Mouse (Mus musculus): ENCODE results near the gene A730049H05Rik. TPM values are rescaled to one million over a fixed set of nuclear protein-coding genes. Genes with fewer than 3 reads are reported as not detected.

Gene A730049H05Rik
- polyA plus RNA-seq, 1 experiment from 2014 or later = 1.2 TPM

DNA sequence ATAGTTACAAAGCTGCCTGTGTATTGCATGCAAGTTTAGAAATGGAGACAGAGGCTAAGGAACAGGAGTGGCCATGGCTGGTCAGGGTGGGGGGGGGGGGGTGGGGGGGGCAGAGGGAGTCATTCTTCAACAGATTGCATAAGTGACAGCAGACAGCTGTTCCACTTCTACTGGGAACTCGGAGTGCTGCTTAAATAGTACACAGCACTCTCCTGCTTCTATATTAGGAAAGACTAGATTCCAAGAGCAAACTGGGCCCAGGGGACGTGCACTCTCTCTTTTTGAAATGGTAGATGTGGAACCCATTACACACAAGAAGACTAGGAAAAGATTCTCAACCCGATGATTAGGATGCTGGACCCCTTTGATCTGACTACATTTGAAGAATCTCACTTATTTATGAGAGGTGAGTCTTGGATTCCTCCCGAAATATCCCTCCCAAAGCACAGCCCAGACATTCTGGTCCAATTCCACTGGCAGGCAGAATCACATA lies 52.9 kb downstream of the A730049H05Rik start, which contains the start of gene Gm15737:
TSS of gene Gm15737 (plus strand) at position 269 of the 493 bp plus-strand sequence.
- Histone ChIP-seq H3K9me3 (ENCODE audit: control insufficient read depth, low read length) (no peaks in the 10 kb centered on the region), H3K36me3 (ENCODE audit: control insufficient read depth, insufficient read depth, low read length) (peaks cover 51% of the 10 kb centered on the region), H3K4me1 (ENCODE audit: control insufficient read depth, insufficient read depth, low read length) (peaks cover 16% of the 10 kb centered on the region), H3K9ac (ENCODE audit: low read depth, low read length) (0 out of 2 replicates have a peak within 1 kb of the TSS, but pooled peaks have one; percentile 18), H3K4me2 (replicated peaks; ENCODE audit: low read depth, low read length) (no peak within 1 kb of the TSS), H3K27me3 (ENCODE audit: control insufficient read depth, insufficient read depth, low read length) (no peaks in the 10 kb centered on the region), H3K4me3 (ENCODE audit: low read length) (no peak within 1 kb of the TSS), H3K27ac (ENCODE audit: low read depth, low read length) (peak within 1 kb of the TSS; percentile 64)
- WGBS = 45% methylated on average over 4 of the region's 4 CpGs
- peak; percentile 32 for ATAC-seq (ENCODE audit: low FRiP score, low TSS enrichment)

DNA sequence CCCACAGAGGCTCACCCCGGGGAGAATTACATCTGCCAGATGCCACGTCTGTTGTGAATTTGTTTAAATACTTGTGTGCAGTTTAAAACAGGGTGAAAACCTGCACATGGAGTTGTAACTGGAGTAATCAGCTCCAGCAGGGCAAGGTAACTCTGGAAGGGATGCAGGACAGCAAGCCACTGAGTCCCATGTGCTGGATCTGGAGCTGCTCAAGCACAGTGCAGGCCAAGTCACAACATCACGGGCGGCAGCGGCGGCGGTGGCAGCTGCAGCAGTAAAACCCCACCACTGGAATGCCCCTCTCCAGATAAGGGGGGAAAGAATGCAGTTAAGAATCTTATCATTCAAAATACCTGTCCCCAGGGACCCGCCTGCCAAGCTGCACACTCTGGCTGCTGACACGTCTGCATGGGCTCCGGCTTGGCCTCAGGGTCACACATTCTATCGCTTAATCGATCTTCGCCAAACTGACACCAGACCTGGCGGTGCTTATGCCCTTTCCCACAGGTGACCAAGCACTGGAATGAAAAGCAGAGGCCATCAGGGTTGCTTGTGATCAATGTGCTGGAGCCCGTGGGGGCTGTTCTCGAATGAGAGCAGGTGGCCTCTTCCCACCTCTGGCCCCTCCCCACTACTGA lies 53.4 kb downstream of the A730049H05Rik start:
- H3K9ac ChIP-seq (ENCODE audit: low read depth, low read length) = 0 out of 2 replicates have a peak overlapping the region, but pooled peaks have one; percentile 18
- H3K27ac ChIP-seq (ENCODE audit: low read depth, low read length) = peak overlapping the region; percentile 64
- peak; percentile 40; the same call in 1 of the 2 replicates for ATAC-seq (ENCODE audit: low FRiP score, low TSS enrichment)
- no peak overlapping the region for H3K4me2 ChIP-seq (replicated peaks; ENCODE audit: low read depth, low read length)
- peaks cover 48% of the 10 kb centered on the region for H3K36me3 ChIP-seq (ENCODE audit: control insufficient read depth, insufficient read depth, low read length)
- no peaks in the 10 kb centered on the region for H3K27me3 ChIP-seq (ENCODE audit: control insufficient read depth, insufficient read depth, low read length)
- H3K4me3 ChIP-seq (ENCODE audit: low read length) = no peak overlapping the region
- WGBS = 41% methylated on average over 16 of the region's 16 CpGs
- peaks cover 16% of the 10 kb centered on the region for H3K4me1 ChIP-seq (ENCODE audit: control insufficient read depth, insufficient read depth, low read length)
- no peaks in the 10 kb centered on the region for H3K9me3 ChIP-seq (ENCODE audit: control insufficient read depth, low read length)

DNA sequence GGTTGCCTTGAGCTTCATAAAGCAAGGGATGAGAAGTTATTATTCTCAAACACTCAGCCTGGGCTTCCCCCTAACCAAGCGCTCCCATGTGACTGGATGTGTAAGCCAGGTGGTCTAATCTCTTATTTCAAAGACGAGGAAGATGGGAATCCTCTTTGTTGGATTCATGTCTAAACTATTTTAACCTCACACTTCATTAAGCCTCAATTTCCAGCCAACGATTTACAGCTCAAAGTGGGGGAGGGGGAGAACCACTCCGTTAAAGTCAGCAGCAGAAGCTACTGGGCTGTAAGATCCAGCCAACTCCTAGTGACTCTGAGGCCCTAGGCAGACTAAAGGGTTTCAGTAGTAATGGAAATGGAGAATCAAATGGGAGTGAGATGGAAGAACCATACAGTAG lies 55.5 kb downstream of the A730049H05Rik start:
- H3K27me3 ChIP-seq (ENCODE audit: control insufficient read depth, insufficient read depth, low read length) = no peaks in the 10 kb centered on the region
- no peaks in the 10 kb centered on the region for H3K9me3 ChIP-seq (ENCODE audit: control insufficient read depth, low read length)
- no peak overlapping the region for H3K4me3 ChIP-seq (ENCODE audit: low read length)
- peaks cover 51% of the 10 kb centered on the region for H3K36me3 ChIP-seq (ENCODE audit: control insufficient read depth, insufficient read depth, low read length)
- H3K27ac ChIP-seq (ENCODE audit: low read depth, low read length) = peak overlapping the region; percentile 24; the same call in 1 of the 2 replicates
- peaks cover 16% of the 10 kb centered on the region for H3K4me1 ChIP-seq (ENCODE audit: control insufficient read depth, insufficient read depth, low read length)
- 38% methylated on average over 4 of the region's 4 CpGs for WGBS
- H3K4me2 ChIP-seq (replicated peaks; ENCODE audit: low read depth, low read length) = no peak overlapping the region
- no peak overlapping the region for H3K9ac ChIP-seq (ENCODE audit: low read depth, low read length)
- peak; percentile 32; the same call in 1 of the 2 replicates for ATAC-seq (ENCODE audit: low FRiP score, low TSS enrichment)

DNA sequence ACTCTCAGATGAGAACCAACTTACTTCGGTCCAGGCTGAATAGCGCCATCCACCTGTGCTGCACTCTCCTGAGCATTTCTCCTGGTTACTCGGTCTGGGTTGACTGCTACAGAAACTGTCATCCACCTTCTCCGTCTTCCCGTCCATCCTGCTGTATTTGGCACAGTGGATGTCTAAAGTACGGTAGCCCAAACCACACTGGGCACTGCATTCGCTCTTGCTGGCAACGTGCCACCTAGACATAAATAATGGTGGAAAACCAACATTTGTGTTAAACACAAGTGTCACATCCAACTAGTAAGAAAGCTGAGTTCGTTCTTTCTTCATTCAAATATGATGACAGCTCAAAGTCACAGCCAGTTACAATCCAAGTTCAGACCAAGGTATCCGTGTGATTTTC lies 56.5 kb downstream of the A730049H05Rik start:
- H3K4me1 ChIP-seq (ENCODE audit: control insufficient read depth, insufficient read depth, low read length) = peaks cover 16% of the 10 kb centered on the region
- 84% methylated on average over 10 of the region's 10 CpGs for WGBS
- no peak overlapping the region for H3K4me3 ChIP-seq (ENCODE audit: low read length)

DNA sequence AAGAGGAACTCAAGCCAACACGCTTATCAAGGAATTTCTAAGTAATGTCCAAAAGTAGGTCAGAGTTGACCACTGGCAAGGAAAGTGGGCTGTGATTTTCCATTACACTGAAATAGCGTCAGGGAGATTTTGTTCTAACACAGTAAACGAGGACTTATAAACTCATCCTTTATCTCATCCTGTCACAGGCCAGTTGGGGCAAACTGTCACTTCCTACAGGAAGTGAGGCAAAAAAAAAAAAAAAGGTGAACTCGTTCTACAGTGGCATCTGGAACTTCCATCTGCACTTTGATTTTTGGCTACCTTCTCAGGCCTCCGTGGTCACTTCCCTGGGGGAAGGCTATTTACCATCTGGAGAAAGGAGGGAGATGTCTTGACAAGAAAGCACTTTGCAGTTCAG lies 58.6 kb downstream of the A730049H05Rik start:
- Histone ChIP-seq H3K9ac (ENCODE audit: low read depth, low read length) (no peak overlapping the region), H3K9me3 (ENCODE audit: control insufficient read depth, low read length) (no peaks in the 10 kb centered on the region), H3K4me2 (replicated peaks; ENCODE audit: low read depth, low read length) (no peak overlapping the region), H3K4me1 (ENCODE audit: control insufficient read depth, insufficient read depth, low read length) (peaks cover 11% of the 10 kb centered on the region), H3K36me3 (ENCODE audit: control insufficient read depth, insufficient read depth, low read length) (peaks cover 64% of the 10 kb centered on the region), H3K27ac (ENCODE audit: low read depth, low read length) (no peak overlapping the region), H3K4me3 (ENCODE audit: low read length) (no peak overlapping the region), H3K27me3 (ENCODE audit: control insufficient read depth, insufficient read depth, low read length) (no peaks in the 10 kb centered on the region)
- no peak for ATAC-seq (ENCODE audit: low FRiP score, low TSS enrichment)
- WGBS = 62% methylated on average over 5 of the region's 5 CpGs

More for the DNA sequence above, 56.5 kb downstream of the A730049H05Rik start:
- Histone ChIP-seq H3K9ac (ENCODE audit: low read depth, low read length) (no peak overlapping the region), H3K4me2 (replicated peaks; ENCODE audit: low read depth, low read length) (no peak overlapping the region), H3K27me3 (ENCODE audit: control insufficient read depth, insufficient read depth, low read length) (no peaks in the 10 kb centered on the region), H3K36me3 (ENCODE audit: control insufficient read depth, insufficient read depth, low read length) (peaks cover 55% of the 10 kb centered on the region), H3K9me3 (ENCODE audit: control insufficient read depth, low read length) (no peaks in the 10 kb centered on the region), H3K27ac (ENCODE audit: low read depth, low read length) (no peak overlapping the region)
- no peak for ATAC-seq (ENCODE audit: low FRiP score, low TSS enrichment)

DNA sequence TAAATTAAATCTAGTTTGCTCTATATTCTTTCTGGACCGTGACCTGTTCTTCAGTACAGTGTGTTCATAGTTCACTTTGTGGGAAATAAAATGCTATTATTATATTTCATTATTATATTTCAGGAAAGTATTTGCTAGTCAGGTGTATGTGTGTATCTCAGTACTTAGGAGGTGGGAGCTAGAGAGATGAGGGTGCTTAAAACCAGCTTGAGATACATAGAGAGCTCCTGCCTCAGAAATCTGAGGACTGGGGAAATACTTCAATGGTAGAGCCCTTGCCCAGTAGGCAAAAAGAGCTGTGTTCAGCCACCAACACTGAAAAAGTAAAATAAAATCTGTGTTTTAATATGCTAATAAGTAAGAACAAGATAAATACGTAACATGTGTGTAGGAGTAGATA lies 59.1 kb downstream of the A730049H05Rik start:
- no peak for ATAC-seq (ENCODE audit: low FRiP score, low TSS enrichment)
- no peaks in the 10 kb centered on the region for H3K27me3 ChIP-seq (ENCODE audit: control insufficient read depth, insufficient read depth, low read length)

DNA sequence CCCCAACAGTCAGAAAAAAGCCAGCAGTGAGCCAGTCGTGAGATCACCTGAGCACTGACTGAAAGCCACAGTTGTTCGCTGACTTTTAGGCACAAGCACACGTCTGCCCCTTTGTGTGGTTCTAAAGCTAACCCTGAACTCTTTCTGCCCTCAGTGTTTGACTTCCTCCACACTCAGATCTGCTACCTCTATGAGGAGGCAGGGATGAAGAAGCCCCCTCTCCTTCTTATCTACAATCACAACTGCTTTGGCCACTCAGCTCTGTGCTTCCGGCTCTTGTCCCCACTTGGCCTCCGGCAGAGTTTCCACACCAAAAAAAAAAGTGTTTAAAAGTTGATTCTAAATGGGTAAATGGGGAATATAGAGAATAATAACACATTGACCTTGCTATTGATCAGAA lies 59.8 kb downstream of the A730049H05Rik start:
- peaks cover 63% of the 10 kb centered on the region for H3K36me3 ChIP-seq (ENCODE audit: control insufficient read depth, insufficient read depth, low read length)
- 75% methylated on average over 5 of the region's 5 CpGs for WGBS
- H3K9ac ChIP-seq (ENCODE audit: low read depth, low read length) = no peak overlapping the region
- no peaks in the 10 kb centered on the region for H3K27me3 ChIP-seq (ENCODE audit: control insufficient read depth, insufficient read depth, low read length)
- no peak overlapping the region for H3K4me3 ChIP-seq (ENCODE audit: low read length)
- H3K9me3 ChIP-seq (ENCODE audit: control insufficient read depth, low read length) = no peaks in the 10 kb centered on the region
- H3K27ac ChIP-seq (ENCODE audit: low read depth, low read length) = no peak overlapping the region
- no peak for ATAC-seq (ENCODE audit: low FRiP score, low TSS enrichment)
- H3K4me1 ChIP-seq (ENCODE audit: control insufficient read depth, insufficient read depth, low read length) = peaks cover 5% of the 10 kb centered on the region; the same call in 1 of the 2 replicates
- no peak overlapping the region for H3K4me2 ChIP-seq (replicated peaks; ENCODE audit: low read depth, low read length)

More for the DNA sequence above, 59.1 kb downstream of the A730049H05Rik start:
- Histone ChIP-seq H3K9me3 (ENCODE audit: control insufficient read depth, low read length) (no peaks in the 10 kb centered on the region), H3K4me3 (ENCODE audit: low read length) (no peak overlapping the region), H3K27ac (ENCODE audit: low read depth, low read length) (no peak overlapping the region), H3K9ac (ENCODE audit: low read depth, low read length) (no peak overlapping the region), H3K4me2 (replicated peaks; ENCODE audit: low read depth, low read length) (no peak overlapping the region), H3K36me3 (ENCODE audit: control insufficient read depth, insufficient read depth, low read length) (peaks cover 59% of the 10 kb centered on the region), H3K4me1 (ENCODE audit: control insufficient read depth, insufficient read depth, low read length) (peaks cover 6% of the 10 kb centered on the region; the same call in 1 of the 2 replicates)
- WGBS = 94% methylated on average over 2 of the region's 2 CpGs

DNA sequence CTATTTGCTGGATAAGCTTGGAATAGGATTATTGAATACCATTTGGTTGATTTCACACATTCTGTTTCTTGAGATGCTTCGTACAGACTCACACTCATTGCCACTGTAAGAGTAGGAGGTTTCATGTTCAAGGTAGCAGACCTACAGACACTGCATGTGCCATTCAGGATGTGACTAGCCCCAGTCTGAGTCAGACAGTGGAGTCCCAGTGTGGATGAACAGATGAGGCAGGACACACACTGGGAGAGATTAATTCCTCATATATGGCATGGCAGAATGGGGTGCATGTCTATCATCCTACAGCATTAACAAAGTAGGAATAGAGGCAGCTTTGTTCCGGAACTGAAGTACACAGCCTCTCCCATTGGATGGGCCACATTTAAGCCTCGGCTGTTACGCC lies 61.0 kb downstream of the A730049H05Rik start:
- Histone ChIP-seq H3K27ac (ENCODE audit: low read depth, low read length) (no peak overlapping the region), H3K4me3 (ENCODE audit: low read length) (no peak overlapping the region), H3K9me3 (ENCODE audit: control insufficient read depth, low read length) (no peaks in the 10 kb centered on the region), H3K4me2 (replicated peaks; ENCODE audit: low read depth, low read length) (no peak overlapping the region), H3K9ac (ENCODE audit: low read depth, low read length) (no peak overlapping the region), H3K27me3 (ENCODE audit: control insufficient read depth, insufficient read depth, low read length) (no peaks in the 10 kb centered on the region), H3K36me3 (ENCODE audit: control insufficient read depth, insufficient read depth, low read length) (peaks cover 63% of the 10 kb centered on the region), H3K4me1 (ENCODE audit: control insufficient read depth, insufficient read depth, low read length) (peaks cover 5% of the 10 kb centered on the region)
- no peak for ATAC-seq (ENCODE audit: low FRiP score, low TSS enrichment)
- 98% methylated on average over 4 of the region's 4 CpGs for WGBS

DNA sequence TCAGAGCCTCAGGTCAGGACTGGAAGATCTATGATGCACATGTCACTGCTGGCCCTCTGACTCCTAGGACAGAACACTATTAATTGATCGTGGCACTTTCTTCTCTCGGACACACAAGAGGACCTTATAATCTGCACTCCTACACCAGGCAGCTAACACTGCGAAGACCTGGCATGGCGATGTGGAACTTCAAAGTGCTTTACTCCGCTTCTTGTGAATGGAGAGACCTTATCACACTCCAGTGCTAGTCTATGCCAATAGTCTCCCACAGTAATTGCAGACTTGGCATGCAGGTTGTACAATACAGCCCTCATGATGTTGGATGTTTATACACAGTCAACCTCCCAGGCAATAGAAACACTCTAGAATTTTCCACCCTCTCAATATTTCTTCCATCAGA lies 62.5 kb downstream of the A730049H05Rik start:
- Histone ChIP-seq H3K27ac (ENCODE audit: low read depth, low read length) (no peak overlapping the region; the same call in 1 of the 2 replicates), H3K36me3 (ENCODE audit: control insufficient read depth, insufficient read depth, low read length) (peaks cover 66% of the 10 kb centered on the region)

More for the DNA sequence above, 62.5 kb downstream of the A730049H05Rik start:
- Histone ChIP-seq H3K27me3 (ENCODE audit: control insufficient read depth, insufficient read depth, low read length) (no peaks in the 10 kb centered on the region), H3K4me1 (ENCODE audit: control insufficient read depth, insufficient read depth, low read length) (peaks cover 17% of the 10 kb centered on the region), H3K4me2 (replicated peaks; ENCODE audit: low read depth, low read length) (no peak overlapping the region), H3K4me3 (ENCODE audit: low read length) (no peak overlapping the region), H3K9me3 (ENCODE audit: control insufficient read depth, low read length) (no peaks in the 10 kb centered on the region), H3K9ac (ENCODE audit: low read depth, low read length) (no peak overlapping the region)
- ATAC-seq (ENCODE audit: low FRiP score, low TSS enrichment) = no peak
- 62% methylated on average over 5 of the region's 5 CpGs for WGBS
